Mouse (Mus musculus) limb, embryonic 10.5 days (tissue): ENCODE measurements around the gene Serinc1. TPM values are rescaled to one million over a fixed set of nuclear protein-coding genes. Genes with fewer than 3 reads are reported as not detected.

Source experiments
- polyA plus RNA-seq: library from polyadenylated mRNA; unstranded; fragments of >200 nt; fragmentation: Nextera tagmentation; extraction: Ambion mirVana; gene quantifications from 2 replicates; pipeline ENCODE4 v1.2.1, GENCODE M21; 2016

The Serinc1 gene
- polyA plus RNA-seq, 1 experiment from 2014 or later, result 134 TPM

Other genes starting within 250 kb of the Serinc1 start
- gene Hsf2, start 46.1 kb downstream of the Serinc1 start, polyA plus RNA-seq, result 35.9 and 43.4 TPM in 2 replicates
- 0.30 TPM in 1 of 2 replicates, not detected in the other for gene Pkib, start 99.5 kb upstream of the Serinc1 start, polyA plus RNA-seq